Mouse (Mus musculus) MN1 (cell line): ENCODE data around the gene Rcc1.
A peak's percentile ranks its signal among the peaks of the same experiment; 100 is the strongest.

Experiments
- DNase-seq: peaks from one replicate; pipeline ENCODE4 v3.0.0-alpha.2; 2016; ENCODE audit warnings: low spot score

The Rcc1 gene

DNA sequence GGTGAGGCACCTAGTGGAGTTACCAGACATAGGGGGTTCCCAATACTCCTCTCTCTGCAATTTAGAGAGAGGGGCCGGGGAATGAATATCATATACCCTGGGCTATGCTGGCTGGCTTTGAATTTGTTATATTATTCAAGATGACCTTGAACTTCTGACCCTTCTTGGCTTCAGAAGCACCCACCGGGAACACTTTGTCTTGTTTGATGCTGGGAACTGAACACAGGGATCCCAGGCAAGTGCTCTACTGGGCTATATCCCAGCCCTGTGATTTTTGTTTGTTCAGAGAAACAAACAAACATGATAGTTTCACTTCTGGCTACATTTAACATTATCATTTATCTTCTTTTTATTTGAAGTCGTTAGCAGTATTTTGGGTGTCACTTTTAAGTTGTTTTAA is 2.0 kb upstream of the Rcc1 start:
- no peak for DNase-seq

DNA sequence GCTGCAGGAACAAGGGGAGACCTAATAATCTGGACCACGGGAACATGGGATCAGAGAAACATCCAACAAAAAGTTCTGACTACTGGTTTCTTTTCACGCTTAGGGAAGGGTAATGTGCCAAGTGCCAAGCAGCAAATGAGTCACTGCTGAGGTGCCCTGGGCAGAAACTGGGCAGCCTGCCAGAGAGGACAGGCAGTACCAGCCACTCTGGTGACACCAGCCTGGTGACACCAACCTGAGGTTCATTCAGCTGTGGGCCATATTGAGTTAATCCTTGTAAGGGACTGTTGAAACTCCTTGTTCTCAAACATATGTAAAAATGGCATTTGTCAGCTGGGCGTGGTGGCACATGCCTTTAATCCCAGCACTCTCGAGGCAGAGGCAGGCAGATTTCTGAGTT is 1.2 kb upstream of the Rcc1 start:
- peak; percentile 74 for DNase-seq

DNA sequence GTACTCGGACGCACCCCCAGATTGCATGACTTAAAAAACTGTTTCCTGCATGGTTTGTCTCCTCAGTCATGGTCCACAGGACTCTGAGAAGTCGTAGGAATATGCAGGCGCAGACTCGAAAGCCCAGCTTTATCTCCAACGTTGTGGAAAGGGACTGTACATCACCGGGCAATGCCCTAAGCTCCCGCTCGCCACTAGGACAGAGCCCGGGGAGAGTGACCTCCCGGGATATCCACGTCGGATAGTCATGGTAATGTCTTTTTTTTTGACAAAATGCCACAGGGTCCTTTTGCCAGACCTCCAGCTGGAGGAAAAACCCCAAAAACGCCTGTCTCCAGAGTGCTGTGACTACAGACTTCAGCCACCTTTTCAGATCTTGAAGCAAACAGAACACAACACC is 666 bp downstream of the Rcc1 start:
- peak; percentile 33 for DNase-seq

DNA sequence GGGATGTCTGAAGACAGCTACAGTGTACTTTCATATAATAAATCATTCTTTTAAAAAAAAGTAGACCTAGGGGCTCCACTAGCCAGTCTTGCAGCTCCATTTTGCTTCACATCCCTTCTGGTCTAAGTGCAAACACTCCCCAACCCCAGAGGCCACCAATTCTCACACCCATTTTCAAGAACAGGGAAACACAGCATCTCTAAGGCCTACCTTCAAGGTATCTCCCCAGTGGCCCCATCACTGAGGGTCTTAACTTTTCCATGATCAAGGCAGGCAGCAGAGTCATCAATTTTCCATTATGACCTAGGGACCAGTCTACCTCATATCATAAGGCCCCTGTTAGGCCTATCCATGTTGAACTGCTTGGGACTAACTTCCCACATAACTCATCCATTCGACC is 2.0 kb downstream of the Rcc1 start:
- DNase-seq, result no peak

- no peak for DNase-seq
These were observed 2.6 kb downstream of the Rcc1 start for GRCm38 (mm10) chr4:132350854-132351253.

- DNase-seq, result no peak
These were observed 3.2 kb downstream of the Rcc1 start for GRCm38 (mm10) chr4:132350123-132350740.

DNA sequence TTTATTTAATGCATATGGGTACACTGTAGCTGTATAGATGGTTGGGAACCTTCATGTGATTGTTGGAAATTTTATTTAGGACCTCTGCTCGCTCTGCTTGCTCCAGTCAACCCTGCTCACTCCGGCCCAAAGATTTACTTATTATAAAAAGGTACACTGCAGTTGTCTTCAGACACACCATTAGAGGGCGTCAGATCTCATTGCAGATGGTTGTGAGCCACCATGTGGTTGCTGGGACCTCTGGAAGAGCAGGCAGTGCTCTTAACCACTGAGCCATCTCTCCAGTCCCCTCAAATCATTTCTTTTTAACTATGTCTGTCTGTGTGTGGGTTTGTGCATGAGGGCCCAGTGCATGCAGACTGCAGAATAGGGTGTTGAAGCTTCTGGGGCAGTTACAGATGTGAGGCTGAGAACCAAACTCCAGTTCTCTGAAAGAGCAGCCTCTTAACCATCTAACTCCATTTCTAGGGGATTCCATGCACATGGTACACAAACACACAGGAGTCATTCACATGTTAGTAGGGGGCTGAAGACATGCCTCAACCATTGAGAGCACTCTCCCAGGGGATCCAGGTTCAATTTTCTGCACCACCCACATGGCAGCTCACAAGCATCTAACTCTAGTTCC is 3.8 kb downstream of the Rcc1 start:
- DNase-seq, result no peak

DNA sequence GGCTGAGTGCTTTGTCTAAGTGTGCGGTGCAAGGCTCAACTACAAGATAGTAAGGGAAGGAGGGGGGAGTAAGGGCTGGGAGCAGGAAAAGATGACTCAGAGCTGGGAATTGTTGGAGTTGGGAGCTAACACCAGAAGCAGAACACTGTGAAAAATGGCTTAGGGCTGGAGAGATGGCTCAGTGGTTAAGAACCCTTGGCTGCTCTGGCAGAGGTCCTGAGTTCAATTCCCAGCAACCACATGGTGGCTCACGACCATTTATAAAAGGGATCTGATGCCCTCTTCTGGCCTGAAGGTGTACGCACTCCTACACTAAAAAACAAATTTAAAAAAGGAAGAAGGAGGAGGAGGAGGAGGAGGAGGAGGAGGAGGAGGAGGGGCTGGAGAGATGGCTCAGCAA is 6.7 kb downstream of the Rcc1 start:
- DNase-seq, result peak; percentile 26

DNA sequence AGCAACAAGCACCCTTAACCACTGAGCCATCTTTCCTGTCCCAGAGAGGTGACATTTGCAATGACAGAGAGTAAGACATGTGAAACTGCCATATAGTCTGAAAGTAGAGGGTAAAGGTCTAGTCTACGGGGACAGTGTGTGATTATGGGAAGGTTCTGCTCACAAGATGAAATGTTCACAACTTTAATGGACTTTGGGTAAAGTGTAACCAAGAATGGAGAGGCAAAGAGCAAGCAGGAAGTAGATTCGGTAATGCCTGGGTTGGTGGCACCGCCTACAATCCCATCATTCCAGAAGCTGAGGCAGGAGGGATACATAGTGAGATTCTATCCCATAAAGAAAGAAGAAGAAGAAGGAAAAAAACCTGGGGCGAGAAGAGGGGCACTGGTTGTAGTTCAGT is 7.1 kb downstream of the Rcc1 start:
- DNase-seq, result no peak

- no peak for DNase-seq
These were observed 7.6 kb downstream of the Rcc1 start for GRCm38 (mm10) chr4:132345843-132346212.

- DNase-seq, result peak; percentile 89
These were observed 8.1 kb downstream of the Rcc1 start for GRCm38 (mm10) chr4:132345135-132345842.

DNA sequence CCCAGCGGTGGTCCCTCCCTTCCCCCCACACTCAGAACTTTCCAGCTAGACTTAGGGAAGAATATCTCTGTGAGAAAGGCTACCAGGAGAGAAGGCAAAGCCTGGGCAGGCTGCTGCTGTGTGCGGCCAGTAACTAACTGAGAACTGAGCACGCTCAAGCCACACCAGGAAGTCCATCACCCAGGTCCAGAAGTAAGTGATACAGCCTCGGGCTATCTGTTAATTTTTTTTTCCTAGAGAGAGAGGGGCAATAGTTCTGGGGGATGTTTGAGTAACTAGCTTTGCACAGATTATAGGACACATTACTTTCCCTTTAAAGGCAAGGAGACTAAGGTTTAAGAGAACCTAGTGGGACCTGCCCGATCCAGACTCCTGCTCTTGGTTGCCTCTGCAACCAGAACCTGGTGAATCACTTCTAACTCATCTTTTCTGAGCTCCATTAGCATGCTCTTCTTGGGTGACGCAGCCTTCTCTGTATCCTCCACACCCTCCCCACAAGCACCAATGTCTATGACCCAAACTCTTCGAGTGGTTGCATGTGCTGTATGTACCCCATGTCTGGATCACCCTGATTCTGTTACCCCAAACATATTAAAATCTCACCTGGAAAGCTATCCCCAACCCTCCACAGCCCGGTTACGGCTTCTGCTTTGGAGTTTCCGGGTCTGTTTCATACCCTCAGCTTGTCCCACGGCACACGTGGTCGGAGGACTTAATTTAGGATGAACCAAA is 8.8 kb downstream of the Rcc1 start:
- DNase-seq, result no peak

DNA sequence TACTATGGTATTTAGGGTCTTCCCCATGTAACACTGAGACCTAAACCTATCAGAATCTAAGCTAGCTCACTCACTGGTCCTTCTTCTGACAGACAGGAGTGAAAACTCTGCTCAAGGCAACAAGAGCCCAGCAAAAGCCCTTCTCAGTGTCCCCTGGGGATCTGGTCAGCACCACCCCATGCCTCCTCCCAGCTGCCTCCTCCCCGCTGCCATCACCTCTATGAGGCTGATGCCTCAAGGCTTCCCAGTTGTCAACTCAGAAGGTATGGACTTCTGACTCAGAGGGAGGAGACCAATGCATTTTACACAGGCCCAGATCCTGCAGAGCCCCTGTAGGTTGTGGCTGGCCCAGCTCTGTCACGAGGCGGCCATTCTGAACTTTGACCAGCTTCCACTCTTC is 12.0 kb downstream of the Rcc1 start:
- no peak for DNase-seq

- peak; percentile 64 for DNase-seq
These were observed 14.5 kb downstream of the Rcc1 start for GRCm38 (mm10) chr4:132338943-132339342.

DNA sequence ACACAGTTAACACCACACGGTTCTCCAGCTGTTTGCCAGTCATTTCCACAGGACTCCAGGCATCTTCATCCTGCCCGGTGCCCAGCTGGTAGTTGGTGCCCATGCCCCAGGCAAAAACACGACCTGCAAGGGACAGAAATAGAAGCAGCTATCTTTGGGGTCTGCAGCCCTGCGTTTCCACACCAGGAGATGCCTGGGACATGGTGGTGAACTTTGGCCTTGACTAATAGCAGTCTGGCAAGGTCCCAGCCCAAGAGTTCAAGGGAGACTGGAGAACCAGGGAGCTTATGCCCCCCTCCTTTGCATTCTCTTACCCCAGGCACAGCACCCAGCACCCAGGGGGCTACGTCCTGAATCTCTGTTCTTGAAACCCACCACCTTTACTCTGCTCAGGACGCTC is 20.5 kb downstream of the Rcc1 start:
- no peak for DNase-seq

DNA sequence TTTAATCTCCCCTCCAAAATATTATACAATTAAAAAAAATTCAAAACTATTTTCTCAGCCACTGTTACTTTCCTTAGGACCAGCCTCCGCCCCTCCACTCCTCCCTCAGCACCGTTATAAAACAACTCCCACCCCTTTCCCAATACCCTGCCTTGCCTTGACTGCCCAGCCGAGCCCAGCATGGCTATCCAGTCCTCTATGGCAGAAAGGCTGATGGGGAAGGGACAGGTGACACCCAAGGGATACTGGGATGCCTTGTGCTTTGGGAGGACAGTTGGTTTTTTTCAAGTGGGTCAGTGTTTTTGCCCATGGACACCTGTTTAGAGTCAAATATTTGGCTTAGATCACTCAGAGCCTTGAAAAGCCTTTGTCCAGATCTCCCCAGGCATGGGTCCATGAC is 21.4 kb downstream of the Rcc1 start:
- DNase-seq, result no peak

DNA sequence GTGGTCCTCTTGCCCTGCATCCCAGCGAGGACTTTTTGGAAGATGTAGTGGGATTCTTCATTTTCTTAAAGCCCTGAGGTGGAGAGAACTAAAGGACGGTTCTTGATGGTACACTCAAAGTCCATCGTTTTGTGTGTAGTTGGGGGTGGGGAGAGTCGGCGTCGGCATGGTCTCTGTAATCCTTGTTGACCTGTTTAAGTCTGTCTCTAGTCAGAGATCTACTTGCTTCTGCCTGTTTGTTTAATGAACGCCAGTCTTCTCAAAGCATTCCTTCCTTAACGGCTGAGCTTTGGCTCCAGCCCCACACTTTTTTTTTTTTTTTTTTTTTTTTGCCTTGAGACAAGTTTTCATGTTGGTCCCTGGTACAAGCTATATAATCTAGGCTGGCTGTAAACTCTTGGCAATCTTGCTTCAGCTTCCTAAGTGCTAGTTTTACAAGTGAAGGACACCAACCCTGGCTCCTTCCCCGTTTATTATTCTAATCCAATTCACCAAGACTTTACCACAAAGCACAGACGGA is 23.5 kb downstream of the Rcc1 start:
- no peak for DNase-seq

DNA sequence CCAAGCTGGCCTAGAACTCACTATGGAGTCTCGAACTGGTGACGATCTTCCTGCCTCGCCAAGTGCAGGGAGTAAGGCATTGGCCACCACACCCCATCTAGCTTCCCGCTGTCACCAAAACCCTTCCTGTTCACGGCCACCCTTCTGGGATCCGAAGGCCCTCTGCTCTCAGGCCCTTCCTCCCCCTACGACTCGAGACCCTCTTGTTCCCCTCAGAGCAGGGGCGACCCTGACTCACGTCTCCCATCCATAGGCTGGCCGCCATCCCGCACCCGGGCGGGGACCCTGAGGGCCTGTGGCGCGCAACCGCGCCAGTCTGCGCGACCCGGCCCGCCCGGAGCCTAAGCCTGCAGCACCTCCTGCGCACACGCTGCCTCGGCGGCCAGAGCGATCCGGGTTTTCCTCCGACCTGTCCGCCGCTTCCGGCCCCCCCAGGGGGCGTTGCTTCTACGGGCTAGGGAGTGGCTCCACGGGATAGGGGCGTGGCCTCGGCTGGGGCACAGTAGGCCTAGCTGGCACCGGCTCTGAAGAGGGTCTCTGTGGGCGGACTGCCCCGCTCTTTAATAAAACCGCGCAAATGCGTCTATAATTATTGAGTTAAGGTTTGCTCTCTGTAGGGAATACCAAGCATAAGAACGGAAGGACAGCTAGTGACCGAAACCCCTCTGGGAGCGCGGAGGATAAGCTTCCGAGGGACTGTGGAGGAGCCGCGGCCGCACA is 24.1 kb downstream of the Rcc1 start, which contains the start of gene Trnau1ap:
TSS of gene Trnau1ap (minus strand) at position 424 of the 720 bp plus-strand sequence.
- peak; percentile 84 for DNase-seq

DNA sequence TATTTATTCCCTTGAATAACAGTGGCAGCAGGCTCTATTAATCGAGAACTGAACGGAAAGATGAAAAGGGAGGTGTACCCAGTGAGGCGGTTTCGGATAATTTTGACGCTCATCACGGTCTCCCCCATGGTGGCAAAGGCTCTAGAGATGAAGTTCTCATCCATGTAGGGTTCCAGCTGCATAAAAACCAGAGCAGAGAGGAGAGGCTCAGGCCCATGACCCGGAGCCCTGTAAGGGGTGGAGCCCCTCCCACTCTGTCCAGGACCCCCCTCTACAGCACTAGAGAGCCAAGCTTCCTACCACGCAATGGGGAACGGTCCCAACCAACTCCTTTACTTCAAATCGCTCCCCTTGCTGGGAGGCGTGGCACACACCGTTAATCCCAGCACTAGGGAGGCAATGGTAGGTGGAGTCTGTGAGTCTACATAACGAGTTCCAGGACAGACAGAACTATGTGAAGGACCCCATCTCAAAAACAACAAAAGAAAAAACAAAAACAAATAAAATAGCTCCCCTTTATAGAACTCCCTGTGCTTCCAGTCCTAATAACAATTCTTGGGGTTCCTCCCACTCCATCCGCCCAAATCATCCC is 24.9 kb downstream of the Rcc1 start:
- no peak for DNase-seq

GRCm38 (mm10) chr4:132326481-132326880 is 26.9 kb downstream of the Rcc1 start:
- no peak for DNase-seq

DNA sequence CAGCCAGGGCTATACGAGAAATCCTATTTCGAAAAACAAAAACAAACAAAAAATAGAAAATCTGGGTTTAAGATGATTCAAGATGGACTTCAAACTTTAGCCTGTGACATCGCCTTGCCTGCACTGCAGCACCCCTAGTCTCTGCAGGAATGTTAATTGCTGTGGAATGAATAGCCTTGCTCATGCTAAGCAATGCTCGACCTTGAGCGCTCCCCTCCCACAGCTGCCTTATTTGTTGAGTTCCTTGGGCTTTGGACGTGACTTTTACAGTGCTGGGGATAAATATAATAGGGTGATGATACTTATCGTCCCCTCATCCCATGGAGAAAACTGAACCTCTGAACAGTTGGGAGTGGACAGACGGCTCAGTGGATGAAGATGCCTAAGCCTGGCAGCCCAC is 37.7 kb downstream of the Rcc1 start:
- no peak for DNase-seq

DNA sequence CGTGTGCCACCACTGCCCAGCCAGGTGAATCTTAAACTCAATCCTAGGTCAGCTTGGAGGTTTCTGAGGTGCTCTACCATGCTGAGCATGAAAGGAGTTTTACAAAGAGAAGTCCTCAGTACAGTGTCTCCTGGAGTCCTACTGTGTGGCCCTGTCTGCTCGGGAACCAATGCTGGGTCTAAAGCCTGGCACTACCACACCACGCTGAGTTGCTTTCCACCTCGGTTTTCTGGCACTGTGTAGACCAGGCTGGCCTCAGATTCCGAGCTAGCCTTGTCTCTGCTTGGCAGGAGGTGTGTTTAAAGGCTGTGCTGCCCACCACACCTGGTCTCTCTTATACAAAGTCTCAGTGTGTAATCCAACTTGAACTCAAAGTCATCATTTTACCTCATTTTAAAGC is 40.8 kb downstream of the Rcc1 start:
- DNase-seq, result no peak
